Mouse (Mus musculus): ENCODE data around the gene Gpcpd1. TPM values are rescaled to one million over a fixed set of nuclear protein-coding genes. Genes with fewer than 3 reads are reported as not detected.

The Gpcpd1 gene
- polyA plus RNA-seq, 1 experiment: 18.4 TPM

DNA sequence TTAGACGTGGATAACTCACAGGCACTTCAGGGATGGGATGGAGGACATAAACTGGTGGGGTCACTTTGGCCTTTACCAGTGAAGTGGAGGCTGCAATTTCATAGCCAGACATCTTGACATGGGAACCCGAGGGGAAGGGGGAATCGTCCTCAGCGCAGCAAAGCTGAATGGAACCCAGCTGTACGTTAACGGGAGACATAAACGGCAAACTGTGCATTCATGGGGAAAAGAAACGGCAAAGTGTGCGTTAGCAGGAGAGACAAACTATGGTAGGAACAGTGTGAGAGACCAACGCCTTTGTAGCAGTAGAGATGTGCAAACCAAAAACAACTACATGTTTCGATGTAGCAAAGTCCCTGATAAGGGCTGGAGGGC, 74.6 kb downstream of the Gpcpd1 start:
- TF ChIP-seq POLR2A (IDR thresholded peaks at IDR 0.05; ENCODE audit: control insufficient read depth, low read depth, low read length) (no peak), CTCF (IDR thresholded peaks at IDR 0.05; ENCODE audit: control insufficient read depth, insufficient read depth, insufficient replicate concordance, low read depth, low read length) (no peak)
- Histone ChIP-seq H3K27me3 (ENCODE audit: control insufficient read depth, insufficient read depth, low read length) (no peaks in the 10 kb centered on the region), H3K4me3 (ENCODE audit: control insufficient read depth, low read depth, low read length) (no peak overlapping the region), H3K27ac (ENCODE audit: control insufficient read depth, insufficient read depth, low read depth, low read length) (peak overlapping the region; percentile 58), H3K36me3 (ENCODE audit: control insufficient read depth, insufficient read depth, low read length) (0 out of 2 replicates have a peak, but pooled peaks cover under 1% of the 10 kb centered on the region), H3K4me1 (ENCODE audit: control insufficient read depth, insufficient read depth, low read length) (peaks cover 13% of the 10 kb centered on the region)

DNA sequence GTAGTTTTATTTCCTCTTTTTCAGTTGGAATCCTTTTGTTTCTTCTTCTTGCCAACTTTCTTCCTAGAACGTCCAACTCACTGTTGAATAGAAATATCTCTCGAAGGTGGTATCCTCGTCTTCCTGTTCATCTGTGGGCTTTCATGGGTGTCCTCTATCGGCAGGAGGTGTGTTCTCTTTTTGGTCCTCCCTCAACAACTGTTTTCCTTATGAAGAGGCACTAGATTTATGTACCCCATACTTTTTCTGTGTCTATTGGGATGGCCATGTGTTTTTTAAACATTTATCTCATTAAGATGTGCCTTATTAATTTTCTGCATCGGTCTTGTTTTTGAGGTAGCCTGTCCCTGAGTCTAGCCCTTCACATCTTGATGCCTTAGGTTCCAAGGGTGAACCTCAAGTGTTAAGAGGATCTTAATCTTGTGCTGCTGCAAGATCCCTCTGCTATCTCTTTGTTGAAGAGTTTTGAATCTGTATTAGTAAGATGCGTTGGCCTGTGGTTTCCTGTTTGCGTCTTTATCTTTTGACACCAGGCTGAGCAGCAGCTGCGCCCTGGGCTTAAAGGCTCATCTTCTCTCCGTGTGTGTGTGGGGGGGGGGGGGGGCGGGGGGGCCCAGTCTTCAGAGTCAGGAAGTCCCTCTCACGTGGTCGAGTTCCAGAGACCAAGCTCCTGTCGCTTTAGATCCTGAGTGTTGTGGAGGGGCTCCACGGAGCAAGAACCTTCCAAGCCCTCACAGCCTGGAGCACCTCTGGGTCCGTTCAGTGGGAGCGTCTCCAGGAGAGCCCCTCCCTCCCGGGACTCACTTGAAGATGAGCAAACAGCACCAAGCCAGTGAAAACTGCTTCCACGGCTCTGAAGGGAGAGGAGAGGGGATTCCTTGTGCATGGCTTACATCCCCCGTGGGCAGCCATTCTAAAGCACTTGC, 75.2 kb downstream of the Gpcpd1 start:
- Histone ChIP-seq H3K4me1 (ENCODE audit: control insufficient read depth, insufficient read depth, low read length) (peaks cover 15% of the 10 kb centered on the region), H3K4me3 (ENCODE audit: control insufficient read depth, low read depth, low read length) (no peak overlapping the region)

DNA sequence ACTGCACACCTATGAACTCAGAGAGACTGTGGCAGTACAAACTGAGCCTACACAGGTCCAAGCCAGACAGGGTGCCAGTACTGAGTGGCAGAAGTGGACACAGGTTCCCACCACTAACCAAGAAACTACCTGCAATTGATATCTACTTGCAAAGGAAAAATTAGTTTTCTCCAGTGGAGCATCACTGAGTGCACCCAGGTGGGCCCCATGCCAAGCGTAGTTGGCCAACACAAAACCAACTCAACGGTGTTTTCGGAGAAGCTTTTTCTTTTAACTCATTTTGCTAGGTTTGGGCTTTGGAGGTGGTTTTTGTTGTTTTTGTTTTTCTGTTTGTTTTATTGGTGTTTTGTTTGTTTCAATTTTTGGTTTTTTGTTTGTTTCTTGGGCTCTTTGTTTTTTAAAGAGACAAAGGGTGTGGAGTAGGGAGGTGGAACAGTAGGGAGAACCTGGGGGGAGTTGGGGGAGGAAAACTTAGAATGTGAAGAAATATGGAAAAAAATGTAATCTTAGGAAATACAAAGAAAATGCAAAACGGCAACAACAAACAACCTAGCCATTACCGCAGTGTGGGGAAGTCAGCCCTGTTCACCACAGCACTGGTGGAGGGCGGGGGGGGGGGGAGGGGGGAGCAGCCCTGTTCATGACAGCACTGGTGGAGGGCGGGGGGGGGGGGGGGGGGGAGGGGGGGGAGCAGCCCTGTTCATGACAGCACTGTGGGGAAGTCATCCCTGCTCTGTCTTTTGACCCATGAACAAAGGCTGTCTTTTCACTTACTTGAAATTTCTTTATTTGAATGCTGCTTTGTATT, 76.3 kb downstream of the Gpcpd1 start:
- Histone ChIP-seq H3K27me3 (ENCODE audit: control insufficient read depth, insufficient read depth, low read length) (no peaks in the 10 kb centered on the region), H3K27ac (ENCODE audit: control insufficient read depth, insufficient read depth, low read depth, low read length) (no peak overlapping the region), H3K36me3 (ENCODE audit: control insufficient read depth, insufficient read depth, low read length) (peaks cover 2% of the 10 kb centered on the region; the same call in 1 of the 2 replicates), H3K4me3 (ENCODE audit: control insufficient read depth, low read depth, low read length) (no peak overlapping the region), H3K4me1 (ENCODE audit: control insufficient read depth, insufficient read depth, low read length) (peaks cover 19% of the 10 kb centered on the region)
- TF ChIP-seq POLR2A (IDR thresholded peaks at IDR 0.05; ENCODE audit: control insufficient read depth, low read depth, low read length) (no peak), CTCF (IDR thresholded peaks at IDR 0.05; ENCODE audit: control insufficient read depth, insufficient read depth, insufficient replicate concordance, low read depth, low read length) (no peak)

More for the DNA sequence above, 75.2 kb downstream of the Gpcpd1 start:
- peaks cover 2% of the 10 kb centered on the region; the same call in 1 of the 2 replicates for H3K36me3 ChIP-seq (ENCODE audit: control insufficient read depth, insufficient read depth, low read length)
- H3K27ac ChIP-seq (ENCODE audit: control insufficient read depth, insufficient read depth, low read depth, low read length): peak overlapping the region; percentile 58
- no peak for TF ChIP-seq CTCF (IDR thresholded peaks at IDR 0.05; ENCODE audit: control insufficient read depth, insufficient read depth, insufficient replicate concordance, low read depth, low read length)
- no peak for TF ChIP-seq POLR2A (IDR thresholded peaks at IDR 0.05; ENCODE audit: control insufficient read depth, low read depth, low read length)
- no peaks in the 10 kb centered on the region for H3K27me3 ChIP-seq (ENCODE audit: control insufficient read depth, insufficient read depth, low read length)

DNA sequence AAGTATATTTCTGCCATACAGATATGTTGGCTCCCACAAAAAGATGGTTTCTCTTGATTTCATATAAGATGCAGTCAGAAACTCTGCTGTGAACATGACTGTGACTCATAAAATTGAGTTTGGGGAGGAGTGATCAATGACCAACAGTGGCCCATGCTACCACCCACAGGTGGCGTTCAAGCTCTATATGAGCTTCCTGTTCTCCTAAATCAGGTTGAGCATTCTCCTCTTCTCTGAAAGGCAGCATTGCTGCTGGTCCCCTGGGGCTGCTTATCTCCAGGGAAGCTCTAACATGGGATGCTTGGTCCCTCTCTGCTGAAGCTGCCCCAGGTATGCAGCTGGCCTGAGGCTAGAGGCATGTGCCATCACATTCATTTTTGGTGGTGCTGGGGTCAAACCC, 77.8 kb downstream of the Gpcpd1 start:
- TF ChIP-seq CTCF (IDR thresholded peaks at IDR 0.05; ENCODE audit: control insufficient read depth, insufficient read depth, insufficient replicate concordance, low read depth, low read length) (no peak), POLR2A (IDR thresholded peaks at IDR 0.05; ENCODE audit: control insufficient read depth, low read depth, low read length) (no peak)
- peaks cover 16% of the 10 kb centered on the region for H3K4me1 ChIP-seq (ENCODE audit: control insufficient read depth, insufficient read depth, low read length)
- H3K4me3 ChIP-seq (ENCODE audit: control insufficient read depth, low read depth, low read length): no peak overlapping the region
- H3K27ac ChIP-seq (ENCODE audit: control insufficient read depth, insufficient read depth, low read depth, low read length): no peak overlapping the region
- peaks cover 2% of the 10 kb centered on the region; the same call in 1 of the 2 replicates for H3K36me3 ChIP-seq (ENCODE audit: control insufficient read depth, insufficient read depth, low read length)
- H3K27me3 ChIP-seq (ENCODE audit: control insufficient read depth, insufficient read depth, low read length): no peaks in the 10 kb centered on the region

DNA sequence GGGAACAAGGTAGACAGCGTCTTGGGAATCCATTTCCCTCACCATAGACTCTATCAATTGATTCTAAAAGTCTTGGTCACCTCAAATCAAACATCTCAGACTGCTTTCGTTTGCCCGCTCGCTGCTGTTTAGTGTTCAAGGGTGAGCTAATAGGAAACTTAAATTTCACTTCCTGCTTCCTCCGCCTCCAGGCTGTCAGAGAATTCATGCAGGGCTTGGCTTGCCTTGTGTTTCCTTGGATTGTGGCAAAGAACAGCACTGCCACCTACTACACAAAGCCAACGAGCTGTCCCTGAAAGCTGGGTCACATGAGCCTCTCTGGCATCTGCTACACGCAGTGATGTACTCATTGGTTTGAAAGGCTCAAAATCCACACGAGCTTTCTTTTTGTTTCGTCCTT, 78.3 kb downstream of the Gpcpd1 start:
- no peak for TF ChIP-seq CTCF (IDR thresholded peaks at IDR 0.05; ENCODE audit: control insufficient read depth, insufficient read depth, insufficient replicate concordance, low read depth, low read length)
- no peak for TF ChIP-seq POLR2A (IDR thresholded peaks at IDR 0.05; ENCODE audit: control insufficient read depth, low read depth, low read length)
- no peak overlapping the region for H3K27ac ChIP-seq (ENCODE audit: control insufficient read depth, insufficient read depth, low read depth, low read length)
- H3K4me3 ChIP-seq (ENCODE audit: control insufficient read depth, low read depth, low read length): no peak overlapping the region
- H3K4me1 ChIP-seq (ENCODE audit: control insufficient read depth, insufficient read depth, low read length): peaks cover 14% of the 10 kb centered on the region
- no peaks in the 10 kb centered on the region for H3K27me3 ChIP-seq (ENCODE audit: control insufficient read depth, insufficient read depth, low read length)
- H3K36me3 ChIP-seq (ENCODE audit: control insufficient read depth, insufficient read depth, low read length): peaks cover 2% of the 10 kb centered on the region; the same call in 1 of the 2 replicates

DNA sequence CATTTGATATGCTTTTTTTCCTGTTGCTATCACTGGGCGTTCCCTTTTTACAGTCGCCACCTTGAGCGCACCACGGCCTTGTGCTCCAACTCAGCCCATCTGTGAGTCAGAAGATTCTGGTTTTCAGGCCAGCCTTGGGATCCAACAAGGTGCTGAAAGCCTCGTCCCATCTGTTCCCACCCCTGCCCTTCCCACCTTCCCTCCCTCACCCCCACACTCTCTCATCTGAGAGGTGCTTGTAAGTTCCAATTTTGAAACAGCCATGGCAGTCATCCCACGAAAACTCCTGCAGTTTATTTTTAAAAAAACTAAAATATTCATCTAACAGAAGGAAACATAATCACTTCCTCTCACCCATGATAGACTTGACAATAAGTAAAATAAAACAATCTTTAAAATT, 80.0 kb downstream of the Gpcpd1 start:
- Histone ChIP-seq H3K27me3 (ENCODE audit: control insufficient read depth, insufficient read depth, low read length) (no peaks in the 10 kb centered on the region), H3K27ac (ENCODE audit: control insufficient read depth, insufficient read depth, low read depth, low read length) (no peak overlapping the region), H3K4me1 (ENCODE audit: control insufficient read depth, insufficient read depth, low read length) (peaks cover 6% of the 10 kb centered on the region), H3K36me3 (ENCODE audit: control insufficient read depth, insufficient read depth, low read length) (peaks cover 2% of the 10 kb centered on the region; the same call in 1 of the 2 replicates), H3K4me3 (ENCODE audit: control insufficient read depth, low read depth, low read length) (no peak overlapping the region)
- TF ChIP-seq POLR2A (IDR thresholded peaks at IDR 0.05; ENCODE audit: control insufficient read depth, low read depth, low read length): no peak

DNA sequence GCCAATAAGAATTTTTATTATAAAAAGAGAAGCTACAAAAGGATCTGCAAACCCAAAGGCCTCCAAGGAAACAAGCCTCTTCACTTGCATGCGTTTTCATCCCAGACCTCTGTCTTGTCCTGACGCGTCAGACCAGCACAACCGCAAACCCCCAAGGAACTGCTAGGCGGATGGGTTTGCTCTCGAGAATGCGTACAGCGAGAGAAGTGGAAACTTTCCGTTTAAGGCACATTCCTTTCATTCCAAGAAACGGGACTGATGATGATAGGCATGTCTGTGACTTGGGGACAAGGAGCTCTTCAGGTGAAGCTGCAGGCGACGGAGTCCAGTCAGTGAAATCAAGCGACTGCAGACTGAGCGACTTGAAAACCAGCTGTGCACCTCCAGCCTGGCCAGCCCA, 80.4 kb downstream of the Gpcpd1 start:
- Histone ChIP-seq H3K4me1 (ENCODE audit: control insufficient read depth, insufficient read depth, low read length) (peaks cover 6% of the 10 kb centered on the region), H3K4me3 (ENCODE audit: control insufficient read depth, low read depth, low read length) (no peak overlapping the region), H3K27ac (ENCODE audit: control insufficient read depth, insufficient read depth, low read depth, low read length) (no peak overlapping the region), H3K36me3 (ENCODE audit: control insufficient read depth, insufficient read depth, low read length) (peaks cover 2% of the 10 kb centered on the region; the same call in 1 of the 2 replicates), H3K27me3 (ENCODE audit: control insufficient read depth, insufficient read depth, low read length) (no peaks in the 10 kb centered on the region)
- TF ChIP-seq CTCF (IDR thresholded peaks at IDR 0.05; ENCODE audit: control insufficient read depth, insufficient read depth, insufficient replicate concordance, low read depth, low read length) (no peak), POLR2A (IDR thresholded peaks at IDR 0.05; ENCODE audit: control insufficient read depth, low read depth, low read length) (no peak)

All from testis, adult 2 months (tissue).